Mouse (Mus musculus): ENCODE data around the gene Bco1.

DNA sequence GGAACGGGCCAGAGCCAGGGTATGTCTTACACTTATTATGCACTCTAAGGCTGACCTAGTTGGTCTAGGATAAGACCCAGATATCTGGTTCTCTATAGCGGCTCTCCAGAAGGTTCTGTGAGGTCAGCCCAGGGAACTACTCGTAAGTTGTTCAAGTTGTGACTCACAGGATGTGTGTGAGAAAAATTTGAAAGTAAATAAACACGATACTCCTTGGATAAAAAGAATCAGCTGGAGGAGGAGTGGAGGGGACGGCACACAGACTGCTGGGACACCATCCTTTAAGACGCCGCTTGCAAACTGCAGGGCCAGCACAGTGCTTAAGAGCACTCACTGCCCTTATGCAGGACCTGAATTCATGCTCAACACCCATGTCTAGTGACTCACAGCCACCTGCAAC is 81.6 kb downstream of the Bco1 start:
- TF ChIP-seq POLR2A (IDR thresholded peaks at IDR 0.05; ENCODE audit: low read depth, low read length) (no peak), CTCF (IDR thresholded peaks at IDR 0.05; ENCODE audit: extremely low read depth, insufficient read length, insufficient replicate concordance, low read depth, low read length) (no peak)

Measured in small intestine, adult 2 months (tissue).